Mouse (Mus musculus) bone marrow, adult 2 months (tissue): Measurements from ENCODE around the gene Pcx.

Source experiments
- CTCF ChIP-seq: fragments of 200-500 bp; IDR thresholded peaks from 2 replicates; pipeline ENCODE4 v1.5.1; 2011; ENCODE audit warnings: low read length, control low read depth; ENCODE audit not compliant: control insufficient read depth, insufficient read depth
- POLR2A ChIP-seq: fragments of 200-500 bp; IDR thresholded peaks from 2 replicates; pipeline ENCODE4 v1.6.1; 2011; ENCODE audit warnings: low read depth, mild to moderate bottlenecking, control low read depth, low read length, borderline replicate concordance; ENCODE audit not compliant: control insufficient read depth

DNA sequence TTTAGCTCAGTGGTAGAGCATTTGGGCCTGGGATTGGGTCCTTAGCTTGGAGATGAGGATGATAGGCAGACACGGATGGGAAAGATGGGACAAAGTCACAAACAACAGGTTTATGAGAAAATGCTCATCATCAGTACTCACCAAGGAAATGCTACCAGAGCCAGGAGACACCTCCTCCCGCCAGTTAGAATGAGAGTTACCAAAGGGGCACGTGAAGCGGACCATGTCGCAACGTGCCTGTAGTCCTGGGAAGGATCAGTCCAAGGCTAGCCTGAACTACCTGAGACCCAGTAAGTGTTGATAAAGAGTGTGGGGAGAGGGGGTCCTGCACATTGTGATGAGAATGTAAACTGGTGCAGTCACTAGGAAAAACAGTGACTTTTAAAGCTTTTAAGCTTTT is 60.5 kb downstream of the Pcx start:
- TF ChIP-seq POLR2A (no peak), CTCF (no peak)
